Mouse (Mus musculus) spleen, postnatal 4 days (tissue): ENCODE results near the gene Rreb1.

Experiments used
- DNase-seq, 2 experiments: peaks; one replicate each; pipeline ENCODE4 v3.0.0; 2022; ENCODE audit warnings: low spot score in 2 of 2

The Rreb1 gene

DNA sequence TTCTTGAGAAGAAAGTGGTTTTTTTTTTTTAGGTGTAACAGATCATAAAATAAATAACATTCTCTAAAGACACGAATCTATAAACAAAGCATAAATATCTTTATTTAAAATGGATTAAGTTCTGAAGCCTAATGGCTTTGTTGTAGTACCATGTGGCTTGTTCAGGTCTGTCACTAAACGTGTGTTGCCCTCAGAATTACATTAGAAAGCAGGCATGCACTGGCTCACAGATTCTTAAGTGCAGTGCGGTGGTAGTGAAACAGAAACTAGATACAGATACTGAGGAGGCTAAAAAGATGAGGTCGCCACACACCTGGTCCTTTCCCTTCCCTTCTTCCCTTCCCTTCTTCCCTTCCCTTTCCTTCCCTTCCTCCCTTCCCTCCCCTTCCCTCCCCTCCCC lies 75.2 kb downstream of the Rreb1 start:
- no peak for DNase-seq

DNA sequence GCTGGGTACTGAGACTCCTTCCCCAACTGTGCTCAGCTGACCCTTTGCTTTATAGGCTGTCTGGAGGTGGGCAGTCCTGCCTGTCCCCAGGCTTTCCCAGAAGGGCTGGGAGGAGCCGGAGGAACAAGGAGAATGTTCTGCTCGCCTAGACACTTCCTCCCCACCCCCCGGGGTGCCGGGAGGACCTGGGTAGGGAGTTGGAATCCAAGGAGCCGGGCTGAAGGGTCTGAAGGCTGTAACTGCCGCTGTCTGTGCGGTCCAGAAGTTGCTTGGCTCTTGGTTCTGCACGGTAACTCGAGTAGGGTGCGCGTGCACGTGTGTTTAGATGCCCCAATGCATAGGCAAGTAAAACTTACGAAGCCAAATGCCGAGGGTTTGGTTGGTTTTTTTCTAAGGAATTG lies 75.8 kb downstream of the Rreb1 start:
- peak; percentile 50 to 80 for DNase-seq

- peak in 1 of 2 experiments; percentile 72 for DNase-seq
These were observed 76.4 kb downstream of the Rreb1 start for GRCm38 (mm10) chr13:37854455-37855220.

GRCm38 (mm10) chr13:37855221-37855757 lies 77.1 kb downstream of the Rreb1 start:
- DNase-seq, result no peak

- DNase-seq, result no peak
These were observed 77.6 kb downstream of the Rreb1 start for GRCm38 (mm10) chr13:37855765-37856164.

GRCm38 (mm10) chr13:37856537-37856936 lies 78.3 kb downstream of the Rreb1 start:
- no peak for DNase-seq

DNA sequence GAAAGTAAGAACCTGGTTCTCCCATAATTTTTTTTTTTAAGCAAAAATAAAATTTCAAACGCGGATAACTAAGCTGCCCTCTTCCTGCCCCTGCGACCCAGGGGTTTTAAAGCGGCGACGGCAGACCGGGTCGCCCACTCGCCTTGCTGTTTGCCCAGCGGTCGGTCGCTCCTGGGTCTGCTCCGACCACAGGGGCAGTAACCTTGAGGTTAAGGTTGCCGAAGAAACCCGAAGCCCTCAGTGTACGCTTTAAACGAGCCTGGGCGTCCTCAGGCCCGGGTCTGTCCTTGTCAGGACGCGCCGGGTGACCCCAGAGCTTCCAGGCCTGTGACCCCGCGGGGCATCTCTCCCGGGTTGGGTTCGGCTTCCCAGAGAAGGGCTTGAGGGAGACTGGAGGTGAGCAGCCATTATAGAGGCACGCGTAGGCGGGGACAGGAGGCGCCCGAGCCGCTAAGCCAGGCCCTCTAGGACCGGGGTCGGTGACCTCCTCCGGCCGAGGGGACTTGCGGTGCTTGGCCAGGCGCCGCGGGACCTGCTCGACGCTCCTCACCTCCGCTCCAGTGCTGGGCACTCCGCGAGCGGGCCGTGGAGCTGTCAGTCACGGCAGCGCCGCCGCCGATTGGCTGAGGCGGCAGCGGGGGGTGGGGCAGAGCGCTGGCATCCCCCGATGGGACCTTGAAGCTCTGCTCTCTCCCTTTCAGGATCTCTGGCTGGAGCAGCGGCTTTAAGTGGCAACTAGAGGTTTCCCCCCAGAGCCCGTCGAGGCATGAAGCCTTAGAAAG lies 79.3 kb downstream of the Rreb1 start:
- peak; percentile 96 to 99 for DNase-seq

DNA sequence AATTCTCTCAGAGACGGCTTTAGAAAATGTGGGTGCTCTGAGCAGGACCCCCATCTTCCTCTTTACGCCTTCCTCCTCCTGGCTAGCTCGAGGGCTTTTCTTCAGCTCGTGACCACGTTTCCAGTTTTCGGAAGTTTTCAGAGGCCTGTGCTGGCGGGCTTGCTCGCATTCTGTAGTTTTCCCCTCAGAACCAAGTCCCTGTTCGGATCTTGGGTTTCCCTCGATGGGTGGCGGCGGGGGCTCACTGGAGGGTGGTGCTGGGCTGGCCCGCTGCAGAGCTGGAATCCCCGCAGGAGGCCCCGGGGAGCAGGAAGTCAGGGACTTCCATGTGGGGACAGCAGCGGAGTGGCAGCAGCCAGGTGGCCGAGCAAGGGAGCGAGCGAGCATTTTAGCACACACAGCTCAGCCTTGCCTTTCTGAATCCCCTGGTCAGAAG lies 79.9 kb downstream of the Rreb1 start:
- peak; percentile 57 to 86 for DNase-seq

DNA sequence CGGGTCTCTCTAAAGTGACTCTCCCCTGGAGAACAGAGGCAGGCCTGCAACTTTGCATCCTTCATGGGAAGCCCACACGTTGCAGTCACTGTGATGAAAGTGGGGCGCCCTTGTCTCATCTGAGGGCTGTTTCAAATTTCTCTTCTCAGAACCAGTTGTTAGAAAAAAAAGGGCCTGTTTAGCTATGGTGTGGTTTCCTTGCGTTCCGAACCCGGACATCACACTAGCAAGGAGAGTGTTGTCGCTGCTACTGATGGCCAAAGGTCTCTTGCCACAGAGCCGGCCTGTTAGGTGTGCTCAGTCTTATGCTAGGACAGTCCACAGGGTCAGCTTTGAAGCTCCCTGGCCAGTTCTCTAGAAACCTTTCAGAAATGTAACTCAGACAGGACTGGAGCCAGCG lies 80.3 kb downstream of the Rreb1 start:
- DNase-seq, result no peak

DNA sequence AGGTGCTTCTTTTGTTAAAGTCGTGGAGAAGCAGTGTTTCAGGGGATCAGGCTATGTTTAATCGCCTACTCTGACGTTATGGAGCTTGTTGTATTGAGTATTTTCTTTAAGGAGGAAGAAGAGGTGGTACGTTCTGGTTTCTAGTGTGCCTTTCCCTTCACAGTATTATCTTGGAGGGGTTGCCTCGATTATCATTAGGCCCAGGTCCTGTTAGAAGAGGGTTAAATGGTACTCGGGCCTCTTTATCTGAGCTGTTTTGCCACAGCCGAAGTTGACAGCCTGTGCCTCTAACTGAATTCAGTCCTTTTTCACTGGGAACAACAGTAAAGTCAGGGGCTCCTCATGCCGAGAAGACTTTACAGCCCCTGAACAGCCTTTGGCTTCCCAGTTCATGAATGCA lies 81.6 kb downstream of the Rreb1 start:
- DNase-seq, result no peak

DNA sequence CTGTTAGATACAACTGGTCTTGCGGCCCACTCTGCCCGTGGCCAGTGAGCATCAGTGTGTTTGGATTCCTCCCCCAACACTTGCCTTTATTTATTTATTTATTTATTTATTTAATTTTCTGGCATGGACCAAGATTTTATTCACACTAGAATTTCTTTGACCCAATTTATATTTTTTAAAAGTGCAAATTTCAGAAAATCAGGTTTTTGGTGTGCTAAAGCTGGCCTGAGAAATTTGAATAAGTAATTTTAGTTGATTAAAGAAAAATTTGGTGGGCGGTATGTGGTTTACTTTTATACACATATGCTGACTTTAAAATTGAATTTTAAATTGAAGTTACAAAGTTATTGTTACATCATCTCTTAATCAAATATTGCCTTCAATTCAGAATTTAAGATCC lies 82.0 kb downstream of the Rreb1 start:
- no peak for DNase-seq

DNA sequence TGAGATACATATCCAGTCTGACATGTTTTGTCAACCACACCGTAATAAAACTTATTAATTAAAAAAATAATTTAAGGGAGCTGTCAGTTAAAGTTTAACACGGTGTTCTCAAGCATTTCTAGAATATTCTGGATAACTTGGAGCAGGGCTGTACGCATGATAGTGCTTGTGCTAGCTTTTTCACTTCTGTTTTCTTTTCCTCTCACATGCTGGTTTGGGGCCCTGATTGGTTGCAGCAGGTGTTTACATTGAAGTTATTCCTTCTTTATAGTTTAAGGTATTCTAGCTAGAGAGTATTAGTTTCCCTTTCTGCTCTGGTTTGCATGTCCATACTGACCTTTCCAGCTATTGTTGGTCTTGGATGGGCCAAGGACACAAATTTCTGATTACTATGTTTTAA lies 82.6 kb downstream of the Rreb1 start:
- DNase-seq, result no peak

DNA sequence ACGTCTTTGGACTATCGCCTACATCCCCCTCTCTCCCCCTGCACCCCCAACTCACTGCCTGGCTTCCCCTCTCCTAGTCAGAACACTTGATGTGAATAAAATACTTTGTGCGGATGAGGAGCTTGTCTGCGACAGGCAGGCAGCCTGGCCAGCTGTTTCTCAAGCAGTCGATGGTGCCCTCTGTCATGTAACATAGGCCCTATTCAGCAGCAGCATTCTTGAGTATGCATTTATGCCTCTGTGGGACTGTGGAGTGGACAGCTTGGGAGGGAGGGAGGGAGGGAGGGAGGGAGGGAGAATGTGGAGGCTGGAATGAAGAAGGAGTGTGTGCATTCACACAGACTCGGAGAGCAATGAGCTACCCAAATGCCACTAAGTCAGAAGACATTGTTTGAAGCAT lies 84.3 kb downstream of the Rreb1 start:
- no peak for DNase-seq

- no peak for DNase-seq
These were observed 85.4 kb downstream of the Rreb1 start for GRCm38 (mm10) chr13:37863643-37864042.

GRCm38 (mm10) chr13:37864697-37865096 lies 86.5 kb downstream of the Rreb1 start:
- no peak for DNase-seq

DNA sequence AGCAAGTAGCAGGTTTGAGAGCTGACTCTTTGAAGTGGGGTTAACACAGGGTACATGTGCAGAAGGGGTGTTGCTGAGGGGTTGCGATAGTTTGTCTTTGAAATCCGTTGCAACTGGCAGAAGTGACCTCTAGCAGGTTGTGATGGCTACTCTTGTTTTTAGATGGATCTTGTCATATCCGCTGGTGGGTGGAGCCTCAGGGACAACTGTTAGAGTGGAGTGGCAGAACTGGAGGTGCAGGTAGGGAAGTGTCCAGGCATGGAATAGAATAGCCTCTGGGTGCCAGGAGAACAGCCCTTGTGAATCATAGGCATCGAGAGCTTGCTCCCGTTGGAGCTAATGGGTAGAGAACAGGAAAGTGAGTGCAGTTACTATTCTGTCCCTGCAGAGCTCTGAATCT lies 88.1 kb downstream of the Rreb1 start:
- DNase-seq, result no peak

DNA sequence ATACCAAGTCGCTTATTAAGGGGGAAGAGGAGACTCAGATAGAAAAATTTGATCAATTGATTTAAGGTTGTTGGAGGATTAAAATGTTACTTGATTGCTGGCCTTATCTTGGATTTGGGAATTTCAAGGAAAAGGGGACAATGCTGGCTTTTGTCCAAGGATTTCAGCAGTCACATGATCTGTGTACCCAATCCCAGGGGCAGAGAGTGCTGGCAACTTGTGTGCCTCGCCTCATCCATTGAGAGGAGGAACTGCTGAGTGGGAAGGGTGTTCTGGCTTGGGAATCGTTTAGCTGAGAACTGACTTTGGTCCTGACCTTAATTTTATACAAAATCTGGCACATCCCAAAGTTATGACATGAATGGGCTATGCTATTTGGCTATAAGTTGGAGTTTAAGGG lies 88.6 kb downstream of the Rreb1 start:
- DNase-seq, result no peak

DNA sequence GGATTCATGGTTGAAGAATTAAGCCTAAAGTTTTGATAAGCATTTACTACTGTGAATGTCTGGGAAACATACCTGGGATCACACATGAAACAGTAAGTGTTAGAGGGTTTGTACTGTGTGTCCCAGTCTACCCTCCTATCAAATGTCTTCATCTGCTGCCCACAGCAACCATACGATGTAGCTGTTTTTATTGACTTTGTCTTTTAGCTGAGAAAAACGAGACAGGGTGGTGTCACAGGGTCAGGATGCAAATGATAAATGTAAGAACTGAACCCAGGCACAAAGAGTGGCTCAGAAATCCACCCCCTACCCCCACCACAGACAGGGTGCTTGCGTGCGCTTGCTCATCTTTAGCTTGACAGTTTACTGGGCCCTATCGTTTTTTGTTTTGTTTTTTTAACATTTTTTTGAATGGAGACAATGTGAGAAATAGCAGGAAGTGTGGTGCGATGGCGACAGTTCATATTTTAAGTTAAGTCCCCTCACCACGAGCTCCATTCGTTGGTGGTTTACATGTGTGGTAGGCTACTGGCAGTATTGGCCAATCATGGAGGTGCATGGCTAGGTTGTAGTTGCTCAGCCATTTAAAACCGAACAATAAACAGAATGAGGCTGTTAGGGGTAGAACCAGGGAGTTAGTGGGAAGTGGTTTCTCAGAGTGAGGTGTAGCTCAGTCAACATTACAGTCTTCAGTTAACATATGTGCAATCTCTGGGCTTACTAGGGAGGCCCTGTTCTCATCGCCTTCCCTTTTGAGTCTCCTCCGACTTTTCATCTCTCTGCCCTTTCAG lies 92.1 kb downstream of the Rreb1 start:
- no peak for DNase-seq

- DNase-seq, result no peak
These were observed 94.1 kb downstream of the Rreb1 start for GRCm38 (mm10) chr13:37872142-37872835.

DNA sequence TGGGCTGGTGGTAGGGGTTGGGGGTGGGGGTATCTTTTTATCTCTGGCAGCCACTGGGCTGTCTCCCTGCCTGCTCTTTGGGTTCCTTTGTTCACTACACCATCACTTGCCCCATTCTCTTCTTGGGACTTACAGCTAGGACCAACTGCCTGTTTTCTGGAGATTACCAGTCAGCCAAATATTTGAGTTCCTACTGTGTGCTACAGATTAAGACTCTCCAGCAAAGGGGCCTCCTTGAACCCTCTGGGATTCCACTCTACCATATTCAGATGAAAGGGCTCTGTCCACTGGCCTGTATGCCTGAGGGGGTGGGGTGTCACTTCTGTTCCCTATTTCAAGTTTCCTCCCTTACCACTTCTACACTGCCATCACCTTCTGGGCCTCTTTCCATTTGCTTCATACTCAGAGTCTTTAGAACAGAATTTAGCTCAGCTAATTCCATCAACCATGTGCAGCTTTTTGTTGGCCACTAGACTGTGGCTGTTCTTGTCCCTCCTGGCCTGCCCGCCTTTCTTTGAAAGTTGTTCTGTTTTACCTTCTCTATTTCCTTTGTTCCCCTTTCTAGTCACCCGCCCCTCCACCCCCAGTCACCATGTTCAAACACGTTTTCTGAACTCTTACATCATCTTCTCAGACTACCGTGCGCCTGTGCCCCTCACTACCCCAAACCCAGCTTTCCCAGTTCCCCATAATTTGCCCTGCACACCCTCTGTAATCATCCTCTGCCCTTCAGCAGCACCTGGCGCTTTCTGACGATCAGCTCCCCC lies 95.1 kb downstream of the Rreb1 start:
- no peak for DNase-seq

GRCm38 (mm10) chr13:37875919-37876318 lies 97.7 kb downstream of the Rreb1 start:
- no peak for DNase-seq
